Mouse (Mus musculus): ENCODE measurements around the gene Pofut2. TPM values are rescaled to one million over a fixed set of nuclear protein-coding genes. Genes with fewer than 3 reads are reported as not detected.
A peak's percentile ranks its signal among the peaks of the same experiment; 100 is the strongest.

The Pofut2 gene
- polyA plus RNA-seq, 1 experiment, result 30.4 TPM

DNA sequence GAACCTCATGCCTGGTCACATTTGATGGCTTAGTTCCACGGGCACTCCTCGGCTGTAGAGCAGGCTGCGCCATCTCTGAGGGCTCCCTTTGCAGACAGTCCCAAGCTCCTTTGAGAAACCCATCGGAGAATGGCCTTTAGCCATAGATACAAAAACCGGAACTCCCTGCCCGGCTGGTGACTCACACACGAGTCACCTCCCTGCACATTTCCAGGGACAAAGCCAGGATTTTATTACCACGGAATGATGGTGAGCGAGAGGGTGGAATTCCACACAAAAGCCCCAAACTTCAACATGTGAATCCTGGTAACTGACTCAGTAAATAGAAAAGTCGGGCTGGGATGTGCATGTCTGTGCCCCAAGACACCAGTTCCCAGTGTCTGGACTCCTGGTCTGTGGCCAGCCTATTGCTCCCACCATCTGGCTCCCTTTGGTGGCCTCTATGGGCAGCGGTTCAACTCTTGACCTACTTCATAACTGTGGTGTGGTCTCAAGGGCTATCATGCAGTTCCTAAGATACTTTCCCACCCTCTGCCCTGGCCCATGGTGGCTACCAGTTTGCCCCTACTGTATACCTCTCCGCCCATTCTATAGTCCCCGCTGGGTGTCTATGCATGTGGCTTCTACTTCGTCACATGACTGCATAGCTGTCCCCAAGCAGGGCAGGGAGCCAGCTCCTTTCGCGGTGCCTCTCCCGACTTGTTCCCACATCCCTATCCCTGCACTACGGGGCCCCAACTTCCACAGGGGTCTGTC, 7.1 kb upstream of the Pofut2 start:
- peak overlapping the region; percentile 50 for H3K27ac ChIP-seq (ENCODE audit: insufficient read depth, low read depth, low read length)
- 16% methylated on average over 18 of the region's 18 CpGs for WGBS

DNA sequence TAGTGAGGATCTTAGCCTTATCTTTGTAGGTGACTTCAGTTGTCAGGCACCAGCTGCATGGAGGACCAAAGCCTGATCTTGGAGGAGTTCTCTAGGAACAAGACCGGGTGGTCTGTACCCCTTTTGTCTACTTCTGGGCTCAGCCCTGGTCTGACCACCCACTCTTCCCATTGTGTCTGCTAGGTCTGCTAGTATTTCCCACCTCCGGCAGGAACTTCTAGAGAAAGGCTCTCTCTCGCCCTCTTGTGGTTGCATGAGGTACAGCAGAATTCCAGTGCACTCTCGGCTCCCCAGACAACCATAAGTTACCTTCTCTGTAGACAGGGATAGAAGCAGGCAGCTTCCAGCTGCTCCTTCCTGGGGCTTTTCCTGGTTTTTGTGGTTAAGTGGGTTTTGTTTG, 6.2 kb upstream of the Pofut2 start:
- no peak overlapping the region for H3K4me3 ChIP-seq (ENCODE audit: low read depth, low read length)
- 0% methylated on average over 4 of the region's 4 CpGs for WGBS
- H3K36me3 ChIP-seq (ENCODE audit: control insufficient read depth, insufficient read depth, low read length), result no peaks in the 10 kb centered on the region
- H3K4me1 ChIP-seq (ENCODE audit: control insufficient read depth, insufficient read depth, insufficient read length, low read length), result peaks cover 11% of the 10 kb centered on the region
- no peaks in the 10 kb centered on the region for H3K27me3 ChIP-seq (ENCODE audit: control insufficient read depth, insufficient read depth, low read length)
- TF ChIP-seq POLR2A (IDR thresholded peaks at IDR 0.05; ENCODE audit: low read depth, low read length), result no peak
- TF ChIP-seq CTCF (IDR thresholded peaks at IDR 0.05; ENCODE audit: extremely low read depth, insufficient read length, insufficient replicate concordance, low read depth, low read length), result peak; percentile 93; the same call in 1 of the 2 replicates
- peak overlapping the region; percentile 50; the same call in 1 of the 2 replicates for H3K27ac ChIP-seq (ENCODE audit: insufficient read depth, low read depth, low read length)

More for the DNA sequence above, 7.1 kb upstream of the Pofut2 start:
- Histone ChIP-seq H3K4me3 (ENCODE audit: low read depth, low read length) (peak overlapping the region; percentile 39), H3K4me1 (ENCODE audit: control insufficient read depth, insufficient read depth, insufficient read length, low read length) (peaks cover 11% of the 10 kb centered on the region), H3K27me3 (ENCODE audit: control insufficient read depth, insufficient read depth, low read length) (no peaks in the 10 kb centered on the region), H3K36me3 (ENCODE audit: control insufficient read depth, insufficient read depth, low read length) (no peaks in the 10 kb centered on the region)
- TF ChIP-seq POLR2A (IDR thresholded peaks at IDR 0.05; ENCODE audit: low read depth, low read length) (no peak), CTCF (IDR thresholded peaks at IDR 0.05; ENCODE audit: extremely low read depth, insufficient read length, insufficient replicate concordance, low read depth, low read length) (no peak)

DNA sequence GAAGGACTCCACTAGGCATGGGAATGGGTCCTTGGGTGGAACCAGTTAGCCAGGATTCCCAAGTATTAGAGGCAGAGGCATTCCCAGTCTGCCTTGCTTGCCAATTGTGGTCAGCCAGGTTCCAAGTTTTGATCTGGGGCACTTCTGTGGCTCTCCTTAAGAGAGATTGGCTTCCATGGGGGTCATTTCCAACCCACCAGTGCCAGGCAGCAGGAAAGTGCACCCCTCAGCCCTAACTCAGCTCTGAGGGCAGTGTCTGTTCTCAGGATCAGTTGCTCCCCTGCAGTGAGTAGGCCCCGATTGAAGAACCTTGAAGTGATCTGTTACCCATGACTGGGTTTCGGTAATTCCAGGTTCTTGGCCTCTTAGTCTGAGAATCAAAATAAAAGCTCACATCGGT, 3.8 kb upstream of the Pofut2 start:
- Histone ChIP-seq H3K4me1 (ENCODE audit: control insufficient read depth, insufficient read depth, insufficient read length, low read length) (peaks cover 15% of the 10 kb centered on the region), H3K36me3 (ENCODE audit: control insufficient read depth, insufficient read depth, low read length) (no peaks in the 10 kb centered on the region), H3K27me3 (ENCODE audit: control insufficient read depth, insufficient read depth, low read length) (no peaks in the 10 kb centered on the region), H3K4me3 (ENCODE audit: low read depth, low read length) (no peak overlapping the region), H3K27ac (ENCODE audit: insufficient read depth, low read depth, low read length) (no peak overlapping the region)
- no peak for TF ChIP-seq POLR2A (IDR thresholded peaks at IDR 0.05; ENCODE audit: low read depth, low read length)
- no peak for TF ChIP-seq CTCF (IDR thresholded peaks at IDR 0.05; ENCODE audit: extremely low read depth, insufficient read length, insufficient replicate concordance, low read depth, low read length)
- 86% methylated on average over 3 of the region's 3 CpGs for WGBS

DNA sequence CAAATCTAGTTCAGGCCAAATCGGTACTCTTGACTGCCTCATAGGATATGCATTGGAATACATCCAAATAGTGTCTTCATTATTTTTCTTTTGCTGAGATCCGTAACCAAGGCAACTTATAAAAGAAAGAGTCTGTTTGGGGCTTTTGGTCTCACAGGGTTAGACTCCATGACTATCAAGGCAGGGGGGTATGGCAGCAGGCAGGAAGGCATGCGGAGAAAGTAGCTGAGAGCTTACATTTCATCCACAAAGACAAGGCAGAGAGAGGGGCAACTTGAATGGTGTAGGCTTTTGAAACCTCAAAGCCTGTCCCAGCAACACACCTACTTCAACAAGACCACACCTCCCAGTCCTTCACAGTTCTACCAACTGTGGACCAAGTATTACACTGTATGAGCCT, 3.3 kb upstream of the Pofut2 start:
- Histone ChIP-seq H3K36me3 (ENCODE audit: control insufficient read depth, insufficient read depth, low read length) (no peaks in the 10 kb centered on the region), H3K27ac (ENCODE audit: insufficient read depth, low read depth, low read length) (no peak overlapping the region), H3K27me3 (ENCODE audit: control insufficient read depth, insufficient read depth, low read length) (no peaks in the 10 kb centered on the region), H3K4me3 (ENCODE audit: low read depth, low read length) (no peak overlapping the region), H3K4me1 (ENCODE audit: control insufficient read depth, insufficient read depth, insufficient read length, low read length) (peaks cover 18% of the 10 kb centered on the region)
- TF ChIP-seq POLR2A (IDR thresholded peaks at IDR 0.05; ENCODE audit: low read depth, low read length) (no peak), CTCF (IDR thresholded peaks at IDR 0.05; ENCODE audit: extremely low read depth, insufficient read length, insufficient replicate concordance, low read depth, low read length) (no peak)
- 83% methylated on average over 3 of the region's 3 CpGs for WGBS

DNA sequence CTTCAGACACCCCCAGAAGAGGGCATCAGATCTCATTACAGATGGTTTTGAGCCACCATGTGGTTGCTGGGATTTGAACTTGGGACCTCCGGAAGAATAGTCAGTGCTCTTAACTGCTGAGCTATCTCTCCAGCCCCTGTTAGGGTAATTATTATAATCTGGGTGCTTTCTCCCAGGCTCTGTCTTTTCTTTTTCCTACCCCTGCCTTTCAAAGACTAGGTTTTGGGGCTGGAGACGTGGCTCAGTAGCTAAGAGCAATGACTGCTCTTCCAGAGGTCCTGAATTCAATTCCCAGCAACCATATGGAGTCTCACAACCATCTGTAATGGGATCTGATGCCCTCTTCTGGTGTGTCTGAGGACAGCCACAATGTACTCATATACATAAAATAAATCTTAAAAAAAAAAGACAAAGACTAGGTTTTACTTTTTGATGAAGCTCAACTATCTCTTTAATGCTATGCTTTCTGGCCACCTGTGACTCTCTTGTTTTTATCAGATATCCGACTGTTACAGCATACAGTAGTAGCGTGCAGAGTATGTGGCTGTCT, 902 bp upstream of the Pofut2 start:
- TF ChIP-seq CTCF (IDR thresholded peaks at IDR 0.05; ENCODE audit: extremely low read depth, insufficient read length, insufficient replicate concordance, low read depth, low read length), result no peak
- TF ChIP-seq POLR2A (IDR thresholded peaks at IDR 0.05; ENCODE audit: low read depth, low read length), result no peak
- Histone ChIP-seq H3K27me3 (ENCODE audit: control insufficient read depth, insufficient read depth, low read length) (no peaks in the 10 kb centered on the region), H3K4me3 (ENCODE audit: low read depth, low read length) (no peak overlapping the region), H3K36me3 (ENCODE audit: control insufficient read depth, insufficient read depth, low read length) (peaks cover 10% of the 10 kb centered on the region), H3K4me1 (ENCODE audit: control insufficient read depth, insufficient read depth, insufficient read length, low read length) (peaks cover 7% of the 10 kb centered on the region), H3K27ac (ENCODE audit: insufficient read depth, low read depth, low read length) (no peak overlapping the region)
- 56% methylated on average over 4 of the region's 4 CpGs for WGBS

DNA sequence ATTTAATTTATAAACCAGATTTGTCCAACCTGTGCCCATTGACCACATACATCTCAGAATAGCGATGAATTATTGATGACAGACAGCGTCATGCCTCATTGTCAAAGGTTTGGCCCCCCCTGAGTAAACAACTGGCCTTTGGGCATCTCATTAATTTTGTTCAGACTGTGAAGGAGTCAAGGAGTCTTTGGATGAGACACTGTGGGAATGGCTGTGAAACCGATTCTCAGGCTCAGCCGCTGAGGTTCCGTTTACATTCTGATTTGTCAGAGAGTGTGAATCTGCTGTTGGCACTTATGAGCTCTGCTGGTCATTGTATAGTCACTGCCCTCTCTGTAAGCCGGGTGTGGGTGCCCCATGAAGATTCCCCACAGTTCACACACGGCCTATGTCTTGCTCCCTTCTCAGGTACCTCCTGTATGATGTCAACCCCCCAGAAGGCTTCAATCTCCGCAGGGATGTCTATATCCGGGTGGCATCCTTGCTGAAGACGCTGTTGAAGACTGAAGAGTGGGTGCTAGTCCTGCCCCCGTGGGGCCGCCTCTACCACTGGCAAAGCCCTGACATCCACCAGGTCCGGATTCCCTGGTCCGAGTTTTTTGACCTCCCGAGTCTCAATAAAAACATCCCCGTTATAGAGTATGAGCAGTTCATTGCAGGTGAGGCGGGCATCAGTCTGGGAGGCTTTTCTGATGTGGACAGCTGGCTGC, 1.3 kb downstream of the Pofut2 start:
- no peak overlapping the region for H3K27ac ChIP-seq (ENCODE audit: insufficient read depth, low read depth, low read length)
- peaks cover 7% of the 10 kb centered on the region for H3K4me1 ChIP-seq (ENCODE audit: control insufficient read depth, insufficient read depth, insufficient read length, low read length)
- WGBS, result 84% methylated on average over 17 of the region's 17 CpGs
- no peak overlapping the region for H3K4me3 ChIP-seq (ENCODE audit: low read depth, low read length)
- no peak for TF ChIP-seq CTCF (IDR thresholded peaks at IDR 0.05; ENCODE audit: extremely low read depth, insufficient read length, insufficient replicate concordance, low read depth, low read length)
- no peaks in the 10 kb centered on the region for H3K27me3 ChIP-seq (ENCODE audit: control insufficient read depth, insufficient read depth, low read length)
- H3K36me3 ChIP-seq (ENCODE audit: control insufficient read depth, insufficient read depth, low read length), result peaks cover 27% of the 10 kb centered on the region

DNA sequence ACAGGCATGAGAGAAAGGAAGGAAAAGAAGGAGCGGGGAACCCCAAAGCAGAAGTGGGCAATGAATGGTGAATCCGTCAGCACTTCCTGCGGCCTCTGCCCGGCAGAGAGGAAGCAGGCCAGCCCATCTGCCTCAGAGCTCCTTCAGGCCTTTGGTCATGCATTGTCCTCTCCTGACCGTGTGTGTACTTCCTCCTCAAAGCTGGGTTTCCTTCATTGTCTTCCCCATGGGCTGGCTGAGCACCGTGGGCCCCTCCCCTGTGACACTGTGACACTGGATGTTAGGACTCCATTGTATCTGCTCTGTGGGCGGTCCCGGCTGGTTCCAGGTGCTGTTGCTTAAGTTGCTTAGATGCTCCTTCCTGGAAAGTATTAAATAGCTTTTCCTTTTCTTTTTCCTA, 7.3 kb downstream of the Pofut2 start:
- WGBS, result 72% methylated on average over 8 of the region's 8 CpGs
- H3K36me3 ChIP-seq (ENCODE audit: control insufficient read depth, insufficient read depth, low read length), result peaks cover 64% of the 10 kb centered on the region

More for the DNA sequence above, 7.3 kb downstream of the Pofut2 start:
- no peak for TF ChIP-seq CTCF (IDR thresholded peaks at IDR 0.05; ENCODE audit: extremely low read depth, insufficient read length, insufficient replicate concordance, low read depth, low read length)
- no peak for TF ChIP-seq POLR2A (IDR thresholded peaks at IDR 0.05; ENCODE audit: low read depth, low read length)
- peaks cover 3% of the 10 kb centered on the region for H3K4me1 ChIP-seq (ENCODE audit: control insufficient read depth, insufficient read depth, insufficient read length, low read length)
- no peaks in the 10 kb centered on the region for H3K27me3 ChIP-seq (ENCODE audit: control insufficient read depth, insufficient read depth, low read length)
- H3K27ac ChIP-seq (ENCODE audit: insufficient read depth, low read depth, low read length), result no peak overlapping the region
- no peak overlapping the region for H3K4me3 ChIP-seq (ENCODE audit: low read depth, low read length)

All from small intestine, adult 2 months (tissue).